Mouse (Mus musculus) A20 (cell line): Measurements from ENCODE around the gene Tpr.

ENCODE experiments used
- DNase-seq: peaks from one replicate; pipeline ENCODE4 v3.0.0-alpha.2; 2011; ENCODE audit warnings: low read depth, low spot score

Tpr gene

GRCm38 (mm10) chr1:150460595-150460994 lies 68.0 kb downstream of the Tpr start:
- DNase-seq, result no peak

DNA sequence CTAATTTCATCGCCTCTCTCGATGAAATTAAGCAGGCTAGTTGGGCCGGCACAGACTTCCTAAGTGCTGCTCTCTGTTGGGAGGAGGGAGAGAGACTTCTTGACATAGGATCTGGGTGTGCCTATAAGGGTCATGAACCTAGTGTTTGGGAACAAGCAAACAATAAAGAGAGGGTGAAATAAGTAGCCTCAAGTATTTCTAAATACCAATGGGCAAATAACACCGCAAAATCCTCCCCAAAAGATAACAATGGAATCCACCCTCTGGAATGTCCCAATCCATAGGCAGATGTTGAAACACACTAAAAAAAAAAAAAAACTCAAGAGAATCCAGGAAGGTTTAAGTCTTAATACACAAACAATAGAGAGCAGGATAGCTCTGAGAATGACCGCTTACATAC lies 70.4 kb downstream of the Tpr start:
- no peak for DNase-seq

- no peak for DNase-seq
Measured at GRCm38 (mm10) chr1:150463691-150464090, 71.1 kb downstream of the Tpr start.

GRCm38 (mm10) chr1:150465364-150465763 lies 72.7 kb downstream of the Tpr start:
- no peak for DNase-seq

- DNase-seq, result no peak
Measured at GRCm38 (mm10) chr1:150466132-150466531, 73.5 kb downstream of the Tpr start, which contains the start of gene Prg4. TSS of gene Prg4 (minus strand) at chr1:150466165.

DNA sequence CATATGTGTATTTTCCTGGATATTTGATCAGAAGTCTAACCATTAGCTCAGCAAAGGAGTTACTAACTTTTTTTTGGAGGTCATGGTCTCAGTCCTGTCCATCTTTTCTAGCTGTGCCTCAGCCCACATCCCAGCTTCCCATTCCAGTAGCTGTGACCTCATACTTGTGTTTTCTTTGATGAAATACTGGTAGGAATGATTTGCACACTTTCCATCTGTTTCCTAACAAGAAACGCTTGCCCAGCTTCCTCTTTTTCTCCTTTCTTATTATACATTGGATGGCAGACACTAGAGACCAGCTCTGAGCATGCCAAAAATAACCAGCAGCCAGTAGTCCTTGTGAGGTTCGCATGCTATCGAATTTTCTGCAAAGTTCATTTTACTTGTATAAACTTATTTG lies 77.4 kb downstream of the Tpr start:
- no peak for DNase-seq

- no peak for DNase-seq
Measured at GRCm38 (mm10) chr1:150472525-150472924, 79.9 kb downstream of the Tpr start.

- no peak for DNase-seq
Measured at GRCm38 (mm10) chr1:150480674-150481073, 88.0 kb downstream of the Tpr start.

DNA sequence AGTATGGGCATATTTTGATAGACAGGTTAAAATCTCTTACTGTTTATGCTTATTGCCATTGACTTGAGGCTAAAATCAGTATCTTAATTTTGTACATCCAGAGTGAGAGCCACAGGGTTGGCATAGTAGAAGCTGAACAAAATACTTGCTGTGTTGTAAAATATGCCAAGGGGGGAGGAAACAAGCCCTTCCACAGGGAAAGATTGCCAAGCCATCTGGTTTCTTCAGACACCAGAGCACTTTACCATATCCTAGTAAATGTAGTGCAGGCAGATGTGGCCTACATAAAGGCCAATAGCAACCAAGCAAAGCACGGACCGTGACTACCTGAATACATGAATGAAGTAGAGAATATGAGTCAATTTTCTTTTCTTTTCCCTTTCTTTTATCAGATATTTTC lies 96.5 kb downstream of the Tpr start:
- no peak for DNase-seq

- peak; percentile 28 for DNase-seq
Measured at GRCm38 (mm10) chr1:150496626-150497302, 104.1 kb downstream of the Tpr start.

GRCm38 (mm10) chr1:150497690-150498089 lies 105.1 kb downstream of the Tpr start:
- DNase-seq, result peak; percentile 17

DNA sequence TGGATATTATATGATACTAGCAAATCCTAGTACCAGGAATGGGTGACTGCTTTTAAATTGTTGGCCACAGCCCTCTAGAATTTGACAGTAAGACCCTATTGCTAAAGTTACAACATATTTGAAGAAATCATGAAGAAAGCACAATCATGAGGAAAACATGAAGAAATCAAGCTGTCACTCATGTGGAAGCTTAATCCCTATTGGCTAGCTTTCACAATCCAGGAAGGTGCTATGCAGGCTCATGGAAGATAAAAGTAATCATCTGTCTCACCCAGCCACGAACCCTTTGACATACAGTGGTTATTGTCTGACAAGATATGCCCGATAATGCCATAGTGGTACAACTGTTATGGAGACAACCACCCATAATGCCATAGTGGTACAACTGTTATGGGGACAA lies 105.5 kb downstream of the Tpr start:
- no peak for DNase-seq
